In the genomic region with DNA sequence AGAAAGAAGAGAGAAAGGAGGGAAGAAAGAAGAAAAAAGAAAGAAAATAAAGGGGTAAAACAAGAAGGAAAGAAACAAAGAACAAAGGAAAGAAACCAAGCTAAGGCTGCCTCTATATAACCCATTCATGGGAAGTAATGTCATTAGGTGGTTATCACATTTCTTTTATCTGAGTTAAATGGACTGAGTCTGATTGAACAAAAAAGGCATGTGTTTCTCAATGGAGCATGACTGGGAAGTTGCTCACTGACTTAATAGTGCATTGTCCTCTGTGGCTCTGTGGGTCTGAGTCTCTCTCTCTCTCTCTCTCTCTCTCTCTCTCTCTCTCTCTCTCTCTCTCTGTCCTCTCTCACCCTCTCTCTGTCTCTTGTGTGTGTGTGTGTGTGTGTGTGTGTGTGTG, we compare ENCODE assay signal across 16 mouse cellular contexts.
DNase-seq lines count a peak whose midpoint lies in the region; ATAC-seq lines count a peak whose summit lies in the region.
"Had no signal": no experiment of that assay in that cellular context is flagged by ENCODE, and none has a peak within 500 bp of the region (broad histone marks: within the 10 kb centered on the region; RNA-seq: fewer than 3 reads in every experiment).

No protein-coding gene starts in this region.

- no peaks in the 10 kb centered on the region for H3K4me1 ChIP-seq in kidney, embryonic 14.5 days (ENCODE audit: control insufficient read depth, insufficient read depth, low read length)
- no peaks in the 10 kb centered on the region for H3K4me1 ChIP-seq in neural tube, embryonic 12.5 days
- H3K4me1 ChIP-seq in neural tube, embryonic 15.5 days: no peaks in the 10 kb centered on the region
- H3K4me1 ChIP-seq in embryonic facial prominence, embryonic 14.5 days (ENCODE audit: control insufficient read depth, insufficient read depth, low read length): no peaks in the 10 kb centered on the region
- H3K4me1 ChIP-seq: embryonic facial prominence, embryonic 13.5 days; heart, embryonic 13.5 days; liver, embryonic 15.5 days had no signal

- no peaks in the 10 kb centered on the region for H3K9me3 ChIP-seq in kidney, embryonic 14.5 days (ENCODE audit: control insufficient read depth, low read length)
- no peaks in the 10 kb centered on the region for H3K9me3 ChIP-seq in neural tube, embryonic 12.5 days
- no peaks in the 10 kb centered on the region for H3K9me3 ChIP-seq in neural tube, embryonic 15.5 days (replicated peaks)
- H3K9me3 ChIP-seq in embryonic facial prominence, embryonic 14.5 days (ENCODE audit: control insufficient read depth, low read length): no peaks in the 10 kb centered on the region
- H3K9me3 ChIP-seq: embryonic facial prominence, embryonic 13.5 days; heart, embryonic 13.5 days; liver, embryonic 15.5 days had no signal

- no peak overlapping the region for H3K4me2 ChIP-seq in kidney, embryonic 14.5 days (replicated peaks; ENCODE audit: low read depth, low read length)
- H3K4me2 ChIP-seq in neural tube, embryonic 12.5 days (replicated peaks): no peak overlapping the region
- no peak overlapping the region for H3K4me2 ChIP-seq in neural tube, embryonic 15.5 days
- H3K4me2 ChIP-seq in embryonic facial prominence, embryonic 14.5 days (ENCODE audit: low read depth, low read length): no peak overlapping the region
- H3K4me2 ChIP-seq: embryonic facial prominence, embryonic 13.5 days; heart, embryonic 13.5 days; liver, embryonic 15.5 days had no signal

- no peak overlapping the region for H3K4me3 ChIP-seq in kidney, embryonic 14.5 days (ENCODE audit: low read length)
- no peak overlapping the region for H3K4me3 ChIP-seq in neural tube, embryonic 12.5 days
- H3K4me3 ChIP-seq in neural tube, embryonic 15.5 days (replicated peaks): no peak overlapping the region
- no peak overlapping the region for H3K4me3 ChIP-seq in embryonic facial prominence, embryonic 14.5 days (ENCODE audit: low read depth, low read length)
- H3K4me3 ChIP-seq: embryonic facial prominence, embryonic 13.5 days; heart, embryonic 13.5 days; liver, embryonic 15.5 days had no signal

- no peak overlapping the region for H3K27ac ChIP-seq in kidney, embryonic 14.5 days (ENCODE audit: low read depth, low read length)
- H3K27ac ChIP-seq in neural tube, embryonic 12.5 days: no peak overlapping the region
- H3K27ac ChIP-seq in neural tube, embryonic 15.5 days (replicated peaks): no peak overlapping the region
- H3K27ac ChIP-seq in embryonic facial prominence, embryonic 14.5 days (replicated peaks; ENCODE audit: low read depth, low read length): no peak overlapping the region
- H3K27ac ChIP-seq: embryonic facial prominence, embryonic 13.5 days; heart, embryonic 13.5 days; liver, embryonic 15.5 days had no signal

- no peaks in the 10 kb centered on the region for H3K27me3 ChIP-seq in kidney, embryonic 14.5 days (ENCODE audit: control insufficient read depth, insufficient read depth, low read length)
- H3K27me3 ChIP-seq in neural tube, embryonic 12.5 days (replicated peaks): no peaks in the 10 kb centered on the region
- no peaks in the 10 kb centered on the region for H3K27me3 ChIP-seq in neural tube, embryonic 15.5 days (replicated peaks)
- no peaks in the 10 kb centered on the region for H3K27me3 ChIP-seq in embryonic facial prominence, embryonic 14.5 days (replicated peaks; ENCODE audit: control insufficient read depth, insufficient read depth, low read length)
- H3K27me3 ChIP-seq: embryonic facial prominence, embryonic 13.5 days; heart, embryonic 13.5 days; liver, embryonic 15.5 days had no signal

- H3K36me3 ChIP-seq in kidney, embryonic 14.5 days (ENCODE audit: control insufficient read depth, insufficient read depth, low read length): no peaks in the 10 kb centered on the region
- H3K36me3 ChIP-seq in neural tube, embryonic 12.5 days: no peaks in the 10 kb centered on the region
- no peaks in the 10 kb centered on the region for H3K36me3 ChIP-seq in neural tube, embryonic 15.5 days
- H3K36me3 ChIP-seq in embryonic facial prominence, embryonic 14.5 days (ENCODE audit: control insufficient read depth, insufficient read depth, low read length): no peaks in the 10 kb centered on the region
- H3K36me3 ChIP-seq: embryonic facial prominence, embryonic 13.5 days; heart, embryonic 13.5 days; liver, embryonic 15.5 days had no signal

- DNase-seq in kidney, postnatal 4 days: no peak
- DNase-seq in embryonic facial prominence, embryonic 14.5 days (ENCODE audit: low spot score): peak; percentile 29
- DNase-seq in spleen, postnatal 4 days (ENCODE audit: low spot score in 2 of 2): no peak
- no peak for DNase-seq in gastrocnemius, postnatal 4 days (ENCODE audit: low spot score in 2 of 2)
- DNase-seq: cerebellum, adult 9-11 months; heart, postnatal 4 days; right cerebral cortex, postnatal 25 days; thymus, postnatal 36 days had no signal

- ATAC-seq in kidney, embryonic 14.5 days (ENCODE audit: low FRiP score, low TSS enrichment): peak; percentile 79; the same call in 1 of the 2 replicates
- ATAC-seq in neural tube, embryonic 12.5 days (ENCODE audit: low FRiP score, low read depth): peak; percentile 96
- no peak for ATAC-seq in neural tube, embryonic 15.5 days (ENCODE audit: low FRiP score)
- ATAC-seq in embryonic facial prominence, embryonic 14.5 days (ENCODE audit: low read depth): peak; percentile 62; the same call in 1 of the 2 replicates
- ATAC-seq: intestine, postnatal 0 days; lung, postnatal 0 days had no signal

- no peak overlapping the region for H3K9ac ChIP-seq in kidney, embryonic 14.5 days (ENCODE audit: low read depth, low read length)
- no peak overlapping the region for H3K9ac ChIP-seq in neural tube, embryonic 12.5 days
- H3K9ac ChIP-seq in neural tube, embryonic 15.5 days (replicated peaks): no peak overlapping the region
- no peak overlapping the region for H3K9ac ChIP-seq in embryonic facial prominence, embryonic 14.5 days (ENCODE audit: low read depth, low read length)
- H3K9ac ChIP-seq: embryonic facial prominence, embryonic 13.5 days; heart, embryonic 13.5 days; liver, embryonic 15.5 days had no signal
